Mouse (Mus musculus): Measurements from ENCODE around the gene Prdm16. TPM values are rescaled to one million over a fixed set of nuclear protein-coding genes. Genes with fewer than 3 reads are reported as not detected.

The Prdm16 gene
- total RNA-seq, 2 experiments from 2014 or later, result 1.4 to 3.7 TPM

DNA sequence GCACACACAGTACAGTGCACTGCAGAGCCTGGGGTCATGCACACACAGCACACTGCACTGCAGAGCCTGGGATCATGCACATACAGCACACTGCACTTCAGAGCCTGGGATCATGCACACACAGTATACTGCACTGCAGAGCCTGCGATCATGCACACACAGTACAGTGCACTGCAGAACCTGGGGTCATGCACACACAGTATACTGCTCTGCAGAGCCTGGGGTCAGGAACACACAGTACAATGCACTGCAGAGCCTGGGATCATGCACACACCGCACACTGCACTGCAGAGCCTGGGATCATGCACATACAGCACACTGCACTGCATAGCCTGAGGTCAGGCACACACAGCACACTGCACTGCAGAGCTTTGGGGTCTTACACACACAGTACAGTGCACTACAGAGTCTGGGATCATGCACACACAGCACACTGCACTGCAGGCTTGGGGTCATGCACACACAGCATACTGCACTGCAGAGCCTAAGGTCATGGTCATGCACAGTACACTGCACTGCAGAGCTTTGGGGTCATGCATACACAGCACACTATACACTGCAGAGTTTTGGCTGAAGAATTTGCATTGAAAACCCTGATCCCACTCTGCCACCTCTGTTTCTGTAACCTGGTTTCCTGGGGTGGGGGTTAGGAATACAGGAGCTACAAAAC, 324.4 kb downstream of the Prdm16 start:
- no peak for ATAC-seq (replicated peaks; ENCODE audit: poor library complexity, severe bottlenecking)

DNA sequence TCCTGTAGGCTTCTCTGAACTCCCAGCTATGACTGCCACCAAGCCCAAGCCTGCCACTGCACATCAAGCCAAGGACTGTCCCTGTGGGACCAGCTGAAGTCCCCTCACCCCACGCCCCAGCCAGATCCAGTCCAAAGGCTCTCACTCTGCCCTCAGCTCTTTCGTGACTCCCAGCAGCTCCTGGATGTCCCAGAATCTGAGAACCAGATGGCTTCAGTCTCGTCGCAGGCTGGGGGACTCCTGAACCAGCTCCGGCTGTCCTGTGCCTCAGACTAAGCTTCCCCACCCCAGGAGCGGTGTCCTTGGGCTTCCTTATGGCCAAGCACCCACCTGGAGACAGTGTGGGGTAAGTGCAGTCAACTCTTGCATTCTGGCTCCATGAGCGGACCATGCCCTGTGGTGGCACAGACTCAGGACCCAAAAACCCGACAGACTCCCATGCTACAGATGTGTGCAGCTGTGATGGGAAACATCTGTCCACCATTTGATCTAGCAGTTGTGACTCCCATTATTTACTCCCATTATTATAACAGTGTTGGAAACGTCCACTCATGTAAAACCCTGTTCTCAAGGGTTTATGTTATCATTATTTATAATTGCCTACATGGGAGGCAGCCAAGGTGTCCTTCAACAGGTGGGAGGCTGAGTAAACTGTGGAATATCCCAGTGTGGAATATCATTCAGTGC, 326.0 kb downstream of the Prdm16 start:
- no peak for ATAC-seq (replicated peaks; ENCODE audit: poor library complexity, severe bottlenecking)

DNA sequence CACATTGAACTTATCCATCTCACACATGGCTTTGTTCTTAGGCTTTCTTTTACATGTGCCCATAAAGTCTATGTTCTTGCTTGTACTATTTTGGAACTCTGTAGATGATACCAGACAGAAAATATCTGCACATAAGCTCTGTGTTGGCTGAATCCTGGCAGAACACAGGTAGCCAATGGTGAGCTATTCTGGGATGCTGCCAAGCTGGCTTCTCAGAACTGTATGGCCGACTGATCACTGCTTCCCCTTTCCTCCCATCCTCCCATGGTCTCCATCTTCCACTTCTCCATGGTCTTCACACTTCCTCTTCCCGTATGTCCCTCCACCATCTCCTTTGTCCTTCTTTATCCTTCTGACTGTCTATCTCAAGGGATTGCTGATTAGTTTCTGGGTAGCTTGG, 327.5 kb downstream of the Prdm16 start:
- ATAC-seq (replicated peaks; ENCODE audit: poor library complexity, severe bottlenecking), result 0 out of 2 replicates have a peak, but pooled peaks have one; percentile 22

DNA sequence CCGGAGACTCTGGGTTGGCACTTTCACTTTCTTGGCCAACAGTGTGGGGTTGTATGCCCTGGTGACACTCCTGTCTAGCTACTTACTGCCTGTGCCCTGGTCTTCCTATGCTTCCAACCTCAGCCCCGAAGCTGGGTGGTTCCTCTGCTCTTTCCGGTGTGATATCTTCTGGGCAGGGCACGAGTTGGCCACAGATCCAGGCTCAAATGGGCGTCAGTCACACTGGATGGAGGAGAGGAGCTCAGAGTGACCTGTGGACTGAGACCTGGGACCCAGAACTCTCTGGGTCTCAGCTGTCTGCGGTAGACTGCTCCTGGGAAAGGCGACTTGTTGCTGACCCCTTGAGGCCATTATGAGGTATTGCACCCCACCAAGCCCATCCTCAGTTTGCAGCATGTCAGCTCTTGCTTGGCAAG, 335.2 kb downstream of the Prdm16 start, which contains the start of gene Arhgef16:
TSS of gene Arhgef16 (minus strand) at position 211 of the 416 bp plus-strand sequence.
- peak; percentile 86 for ATAC-seq (replicated peaks; ENCODE audit: poor library complexity, severe bottlenecking)

DNA sequence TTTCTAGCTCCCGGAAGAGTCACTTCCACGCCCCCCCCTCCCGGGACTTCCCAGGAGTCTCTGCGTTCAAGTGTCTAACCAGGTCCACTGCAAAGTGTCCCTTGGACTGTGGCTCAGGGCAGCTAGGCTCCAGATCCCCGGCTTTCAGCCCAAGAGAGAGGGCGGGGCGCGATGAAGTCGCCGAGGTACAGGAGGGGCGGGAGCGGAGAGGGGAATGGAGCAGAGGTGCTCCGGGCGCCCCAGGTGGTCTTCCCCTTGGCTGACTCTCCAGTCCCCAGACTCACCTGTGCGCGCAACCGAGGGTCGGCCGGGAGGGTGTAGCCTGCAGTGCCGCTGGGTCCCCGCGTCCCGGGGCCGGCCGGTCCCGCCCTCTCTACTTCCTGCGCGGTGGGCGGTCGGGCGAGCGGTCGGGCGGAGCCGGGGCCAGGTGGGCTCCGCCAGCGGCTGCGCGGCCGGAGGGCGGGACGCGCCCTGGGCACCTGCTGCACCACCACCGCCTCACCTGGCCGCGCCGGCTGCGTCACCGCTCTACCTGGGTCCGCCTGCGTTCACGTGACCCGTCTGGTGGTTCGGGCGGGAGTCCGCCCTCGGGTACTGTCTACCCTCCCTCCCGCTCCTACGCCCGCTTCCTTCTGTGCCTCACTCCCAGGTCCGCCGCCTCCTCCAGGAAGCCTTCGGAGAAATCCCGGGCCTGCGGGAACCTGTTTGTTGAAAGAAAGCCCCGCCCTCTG, 337.0 kb downstream of the Prdm16 start:
- peak; percentile 32; the same call in 1 of the 2 replicates for ATAC-seq (replicated peaks; ENCODE audit: poor library complexity, severe bottlenecking)

DNA sequence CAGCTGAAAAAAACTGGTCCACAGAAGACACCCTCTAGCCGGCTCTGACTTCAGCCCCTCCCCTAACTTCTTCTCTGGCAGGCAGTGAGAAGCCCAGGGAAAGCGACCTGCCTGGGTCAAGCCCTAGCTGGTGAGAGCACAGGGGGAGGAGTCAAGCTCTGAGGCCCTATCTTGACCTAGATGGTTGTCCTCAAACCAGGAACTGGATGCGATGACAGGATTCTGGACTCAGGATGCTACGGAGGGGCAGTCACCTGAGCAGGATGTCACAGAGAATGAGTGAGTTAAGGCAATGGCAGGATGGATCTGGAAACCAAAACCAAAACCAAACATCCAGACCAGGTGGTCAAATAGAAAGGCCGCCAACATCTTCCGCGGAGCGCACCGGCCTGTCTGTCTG, 338.9 kb downstream of the Prdm16 start:
- ATAC-seq (replicated peaks; ENCODE audit: poor library complexity, severe bottlenecking), result peak; percentile 16; the same call in 1 of the 2 replicates

DNA sequence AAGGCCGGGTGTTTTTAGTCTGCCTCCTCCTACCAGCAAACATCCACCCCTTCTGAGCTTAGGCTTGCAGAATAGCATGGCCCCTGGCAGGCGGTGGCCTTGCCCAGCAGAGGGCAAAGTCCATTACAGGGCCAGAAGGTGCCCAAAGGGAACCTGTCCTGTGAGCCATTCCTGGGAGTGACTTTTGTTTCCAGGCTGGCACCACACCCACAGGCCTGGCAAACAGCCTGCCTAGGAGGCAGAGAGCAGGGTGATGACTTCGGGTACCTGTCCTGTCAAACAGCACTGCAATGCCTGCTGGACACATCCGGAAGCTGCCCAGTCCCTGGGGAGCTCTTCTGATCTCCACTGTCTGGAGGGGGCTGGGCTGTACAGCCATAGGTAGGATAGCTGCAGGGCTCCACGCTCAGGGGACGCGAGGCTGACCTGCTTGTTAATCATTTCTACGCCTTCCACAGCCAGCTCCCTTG, 342.4 kb downstream of the Prdm16 start:
- no peak for ATAC-seq (replicated peaks; ENCODE audit: poor library complexity, severe bottlenecking)

DNA sequence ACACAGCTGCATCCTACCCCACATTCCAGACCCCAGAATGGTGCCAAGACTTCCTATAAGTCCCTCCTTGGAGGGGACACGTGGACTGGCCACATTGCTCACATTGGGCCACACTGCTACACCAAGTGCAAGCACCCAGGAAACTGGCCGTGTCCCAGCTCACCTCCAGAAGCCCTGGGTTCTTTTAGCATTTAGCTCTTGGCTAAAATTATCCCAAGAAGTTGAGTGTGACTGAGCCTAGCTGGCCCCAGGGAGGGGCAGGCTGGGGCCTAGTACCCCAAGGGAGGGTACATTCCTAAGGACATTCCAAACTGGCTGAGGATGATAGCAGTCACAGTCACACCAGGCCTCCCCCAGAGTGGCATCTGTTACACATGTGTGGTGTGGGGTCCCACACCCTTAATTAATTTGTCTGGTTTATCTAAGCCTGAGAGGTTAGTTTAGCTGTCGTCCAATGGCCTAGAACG, 342.9 kb downstream of the Prdm16 start:
- ATAC-seq (replicated peaks; ENCODE audit: poor library complexity, severe bottlenecking), result no peak

DNA sequence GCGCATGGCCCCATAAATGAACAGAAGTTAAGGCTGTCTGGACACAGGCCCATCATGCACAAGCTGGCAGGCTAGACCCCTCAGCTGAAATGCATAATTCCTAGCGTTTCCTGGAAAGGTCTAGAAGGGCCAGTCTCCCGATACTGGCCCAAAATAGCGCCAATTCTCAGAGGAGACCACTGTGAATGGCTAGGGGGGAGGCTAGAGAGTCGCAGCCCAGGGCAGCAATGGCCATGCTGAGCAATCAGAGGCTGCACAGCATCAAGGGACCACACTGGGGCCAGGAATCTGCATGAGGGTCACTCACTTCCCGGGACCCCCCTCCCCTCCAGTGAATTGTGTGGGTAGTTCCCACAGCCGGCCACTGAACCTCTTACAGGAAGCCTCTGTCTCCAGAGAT, 353.0 kb downstream of the Prdm16 start:
- no peak for ATAC-seq (replicated peaks; ENCODE audit: poor library complexity, severe bottlenecking)

DNA sequence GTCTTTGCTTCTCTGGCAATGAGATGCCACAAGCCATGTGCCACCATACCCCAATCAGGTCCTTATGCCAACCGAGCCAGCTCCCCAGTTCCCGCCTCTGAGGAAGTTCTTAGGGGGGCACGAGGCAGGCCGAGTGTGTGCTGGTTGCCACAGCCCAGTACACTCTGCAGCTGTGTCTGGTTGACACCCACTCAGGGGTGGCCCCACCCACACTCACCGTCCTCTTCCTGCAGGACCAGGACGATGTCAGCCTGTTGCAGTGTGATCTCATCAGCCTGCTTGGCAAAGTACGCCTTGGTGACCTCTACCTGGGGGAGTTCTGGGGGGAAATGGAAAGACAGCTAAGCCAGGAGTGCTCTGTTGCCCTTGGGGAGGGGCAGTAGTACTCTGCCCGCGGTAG, 357.2 kb downstream of the Prdm16 start:
- no peak for ATAC-seq (replicated peaks; ENCODE audit: poor library complexity, severe bottlenecking)

DNA sequence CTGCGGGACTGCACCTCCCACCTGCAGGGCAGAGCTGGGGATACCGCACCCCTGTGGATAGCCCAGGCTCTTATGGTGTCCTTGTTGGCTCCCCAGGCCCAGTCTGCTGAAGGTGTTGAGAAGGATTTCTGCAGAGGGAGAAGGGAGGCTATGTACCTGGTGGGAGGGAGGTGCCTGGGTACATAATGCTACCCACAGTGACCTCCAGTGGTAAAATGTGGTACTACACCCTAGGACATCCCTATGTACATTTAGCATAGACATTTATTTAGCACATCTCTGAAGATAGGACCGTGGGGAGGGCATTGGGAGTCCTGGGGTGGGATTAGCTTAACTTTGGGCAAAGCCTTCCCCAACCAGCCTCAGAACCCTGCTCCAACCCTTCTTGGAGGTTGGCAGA, 363.7 kb downstream of the Prdm16 start:
- ATAC-seq (replicated peaks; ENCODE audit: poor library complexity, severe bottlenecking), result peak; percentile 63

DNA sequence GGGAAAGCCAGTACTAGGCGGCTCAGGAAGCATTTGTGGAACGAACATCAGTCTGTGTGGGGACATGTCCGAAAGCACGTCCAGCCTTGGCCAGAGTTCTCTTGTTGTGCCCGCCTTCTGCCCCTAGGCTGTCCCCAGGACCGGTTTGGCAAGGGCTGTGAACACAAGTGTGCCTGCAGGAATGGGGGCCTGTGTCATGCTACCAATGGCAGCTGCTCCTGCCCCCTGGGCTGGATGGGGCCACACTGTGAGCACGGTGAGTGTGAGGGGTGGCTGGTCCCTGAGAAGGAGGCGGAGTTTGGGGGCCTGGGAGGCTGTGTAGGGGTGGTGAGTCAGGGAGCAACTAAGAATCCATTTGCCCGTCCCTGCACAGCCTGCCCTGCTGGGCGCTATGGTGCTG, 367.2 kb downstream of the Prdm16 start:
- ATAC-seq (replicated peaks; ENCODE audit: poor library complexity, severe bottlenecking), result no peak

DNA sequence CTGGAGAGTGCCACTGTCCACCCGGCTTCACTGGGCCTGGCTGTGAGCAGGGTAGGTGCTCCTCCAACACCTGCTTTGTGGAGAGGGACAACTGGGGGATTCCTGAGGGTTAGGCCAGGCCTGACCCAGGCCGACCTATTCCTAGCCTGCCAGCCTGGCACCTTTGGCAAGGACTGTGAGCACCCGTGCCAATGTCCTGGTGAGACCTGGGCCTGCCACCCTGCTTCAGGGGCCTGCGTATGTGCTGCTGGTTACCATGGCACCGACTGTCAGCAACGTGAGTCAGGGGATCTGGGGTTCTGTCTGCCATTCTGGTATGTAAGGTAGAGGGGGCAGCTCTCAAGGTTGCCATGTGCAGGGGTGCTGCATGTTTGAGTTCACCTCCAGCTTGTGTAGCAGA, 369.2 kb downstream of the Prdm16 start:
- ATAC-seq (replicated peaks; ENCODE audit: poor library complexity, severe bottlenecking), result no peak

Other genes starting within 250 kb of the Prdm16 start
- gene Actrt2, start 31.0 kb upstream of the Prdm16 start, total RNA-seq (2014; fragmentation: Nextera tagmentation), result not detected in 2 replicates
- not detected in 2 replicates for gene Actrt2, start 31.0 kb upstream of the Prdm16 start, total RNA-seq (2017)
- 0.17 TPM in 1 of 2 replicates, not detected in the other for gene Ttc34, start 200.6 kb upstream of the Prdm16 start, total RNA-seq (2014; fragmentation: Nextera tagmentation)
- not detected in 2 replicates for gene Ttc34, start 200.6 kb upstream of the Prdm16 start, total RNA-seq (2017)
- not detected in 2 replicates for gene Mmel1, start 232.7 kb upstream of the Prdm16 start, total RNA-seq (2014; fragmentation: Nextera tagmentation)
- not detected in 2 replicates for gene Mmel1, start 232.7 kb upstream of the Prdm16 start, total RNA-seq (2017)

Data from granulocyte monocyte progenitor cell, adult 5-6 weeks (primary cell).